In the genomic region with DNA sequence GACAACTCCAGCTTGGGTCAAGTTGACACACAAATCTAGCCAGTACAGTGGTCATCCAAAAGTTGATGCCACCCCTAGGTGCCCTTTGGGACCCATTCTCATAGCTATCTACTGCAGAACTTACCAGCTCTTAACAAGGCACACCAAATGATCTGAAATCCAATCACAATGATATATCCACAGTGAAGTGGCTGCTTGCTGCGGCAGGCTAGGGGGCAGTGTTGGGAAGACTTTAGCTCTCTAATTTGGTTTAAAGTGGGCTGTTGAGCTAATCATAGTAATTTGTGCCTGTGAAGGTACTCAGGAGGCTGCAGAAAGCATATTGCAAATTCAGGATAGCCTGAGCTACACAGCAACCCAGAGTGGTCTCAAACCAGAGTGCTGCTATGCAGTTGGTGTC, we compare ENCODE assay signal across 14 mouse cellular contexts.
"Had no signal": no experiment of that assay in that cellular context is flagged by ENCODE, and none has a peak within 500 bp of the region (broad histone marks: within the 10 kb centered on the region; RNA-seq: fewer than 3 reads in every experiment).

No protein-coding gene starts in this region.

- ATAC-seq: intestine, embryonic 15.5 days; midbrain, embryonic 15.5 days had no signal

- H3K27ac ChIP-seq: intestine, embryonic 15.5 days; left cerebral cortex, adult 2 months; limb, embryonic 15.5 days; liver, embryonic 13.5 days; midbrain, embryonic 15.5 days; stomach, postnatal 0 days had no signal

- H3K4me1 ChIP-seq: intestine, embryonic 15.5 days; limb, embryonic 15.5 days; megakaryocyte, embryonic 14.5 days; midbrain, embryonic 15.5 days had no signal

- H3K36me3 ChIP-seq: intestine, embryonic 15.5 days; limb, embryonic 15.5 days; liver, embryonic 13.5 days; midbrain, embryonic 15.5 days had no signal

- H3K9me3 ChIP-seq: intestine, embryonic 15.5 days; limb, embryonic 15.5 days; liver, embryonic 13.5 days; megakaryocyte, embryonic 14.5 days; midbrain, embryonic 15.5 days had no signal

- H3K9ac ChIP-seq: intestine, embryonic 15.5 days; limb, embryonic 15.5 days; liver, embryonic 13.5 days; midbrain, embryonic 15.5 days had no signal

- H3K27me3 ChIP-seq: intestine, embryonic 15.5 days; limb, embryonic 15.5 days; liver, embryonic 13.5 days; midbrain, embryonic 15.5 days had no signal

- H3K4me3 ChIP-seq: intestine, embryonic 15.5 days; left cerebral cortex, adult 2 months; limb, embryonic 15.5 days; liver, embryonic 13.5 days; megakaryocyte, embryonic 14.5 days; midbrain, embryonic 15.5 days had no signal

- H3K4me2 ChIP-seq: intestine, embryonic 15.5 days; limb, embryonic 15.5 days; liver, embryonic 13.5 days; midbrain, embryonic 11.5 days; midbrain, embryonic 15.5 days had no signal

- DNase-seq: kidney, adult 8-10 months; kidney, postnatal 10 days; kidney, postnatal 4 days; liver, embryonic 13.5 days; lung, adult 2 months; lung, postnatal 10 days; right cerebral cortex, postnatal 14 days had no signal
